Mouse (Mus musculus): ENCODE measurements around the gene Copb2. TPM values are rescaled to one million over a fixed set of nuclear protein-coding genes. Genes with fewer than 3 reads are reported as not detected.
A peak's percentile ranks its signal among the peaks of the same experiment; 100 is the strongest.

Gene Copb2
- polyA plus RNA-seq, 1 experiment from 2014 or later, result 70.7 TPM

DNA sequence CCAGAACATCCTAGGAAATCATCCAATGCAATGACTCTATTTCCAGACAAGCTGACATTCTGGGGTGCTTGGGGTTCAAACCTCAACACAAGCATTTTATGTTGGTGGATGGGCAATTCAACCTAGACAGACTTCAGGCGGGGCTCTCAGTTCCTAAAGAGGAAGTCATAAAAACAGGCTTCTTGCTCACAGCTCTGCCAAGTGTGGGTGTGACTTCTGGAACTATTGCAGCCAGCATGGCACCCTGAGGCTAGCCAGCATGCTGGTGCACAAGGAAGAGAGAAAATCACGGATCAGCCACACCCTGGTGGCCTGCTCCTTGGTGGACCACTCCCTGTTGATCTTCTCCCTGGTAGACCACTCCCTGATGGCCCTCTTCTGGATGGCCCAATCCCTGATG is 32.5 kb upstream of the Copb2 start:
- 41% methylated on average over 2 of the region's 2 CpGs for WGBS (ENCODE audit: insufficient replicate concordance)

GRCm38 (mm10) chr9:98534675-98535280 is 28.7 kb upstream of the Copb2 start:
- no peak for DNase-seq
- no peak overlapping the region for H3K4me2 ChIP-seq (ENCODE audit: low read depth, low read length)

More for the DNA sequence above, 32.5 kb upstream of the Copb2 start:
- H3K27me3 ChIP-seq (ENCODE audit: insufficient read depth, low read length), result no peaks in the 10 kb centered on the region
- no peak overlapping the region for H3K27ac ChIP-seq (ENCODE audit: low read depth)
- H3K4me1 ChIP-seq (ENCODE audit: insufficient read depth), result peaks cover 3% of the 10 kb centered on the region; the same call in 1 of the 2 replicates
- H3K4me2 ChIP-seq (ENCODE audit: low read depth, low read length), result no peak overlapping the region
- no peak for DNase-seq
- TF ChIP-seq EP300 (IDR thresholded peaks at IDR 0.05; ENCODE audit: low read depth) (no peak), CTCF (IDR thresholded peaks at IDR 0.05; ENCODE audit: low read depth) (no peak)
- H3K4me3 ChIP-seq (ENCODE audit: low read depth, low read length), result no peak overlapping the region
- H3K36me3 ChIP-seq (replicated peaks; ENCODE audit: insufficient read depth, low read length), result no peaks in the 10 kb centered on the region
- H3K9me3 ChIP-seq (ENCODE audit: low read length), result no peaks in the 10 kb centered on the region
- H3K9ac ChIP-seq (replicated peaks), result no peak overlapping the region
- no peak for ATAC-seq

DNA sequence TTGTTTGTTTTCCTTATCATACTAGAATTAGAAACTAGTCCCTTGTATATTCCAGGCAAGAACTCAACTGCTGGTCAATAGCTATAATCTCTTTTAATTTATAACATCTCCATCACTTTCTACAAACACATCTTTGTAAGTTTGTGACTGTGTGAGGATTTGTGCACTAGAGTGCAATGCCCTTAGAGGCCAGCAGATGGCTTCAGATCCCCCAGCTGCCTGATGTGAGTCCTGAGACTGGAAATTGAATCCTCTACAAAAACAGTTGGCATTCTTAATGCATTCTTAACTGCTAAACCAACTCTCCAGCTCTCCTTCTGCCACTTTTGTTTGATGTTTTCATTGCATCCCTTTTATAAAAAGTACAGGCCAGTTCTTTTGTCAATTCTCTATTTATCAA is 27.8 kb upstream of the Copb2 start:
- Histone ChIP-seq H3K4me2 (ENCODE audit: low read depth, low read length) (no peak overlapping the region), H3K4me3 (ENCODE audit: low read depth, low read length) (no peak overlapping the region), H3K27me3 (ENCODE audit: insufficient read depth, low read length) (no peaks in the 10 kb centered on the region), H3K9me3 (ENCODE audit: low read length) (no peaks in the 10 kb centered on the region), H3K27ac (ENCODE audit: low read depth) (no peak overlapping the region), H3K9ac (replicated peaks) (no peak overlapping the region), H3K4me1 (ENCODE audit: insufficient read depth) (peaks cover 3% of the 10 kb centered on the region; the same call in 1 of the 2 replicates), H3K36me3 (replicated peaks; ENCODE audit: insufficient read depth, low read length) (no peaks in the 10 kb centered on the region)
- ATAC-seq (no peak), DNase-seq (no peak)
- TF ChIP-seq CTCF (IDR thresholded peaks at IDR 0.05; ENCODE audit: low read depth), result peak; percentile 52
- TF ChIP-seq EP300 (IDR thresholded peaks at IDR 0.05; ENCODE audit: low read depth), result no peak

More at GRCm38 (mm10) chr9:98534675-98535280, 28.7 kb upstream of the Copb2 start:
- WGBS (ENCODE audit: insufficient replicate concordance), result 54% methylated on average over 4 of the region's 4 CpGs
- H3K27ac ChIP-seq (ENCODE audit: low read depth), result no peak overlapping the region
- TF ChIP-seq CTCF (IDR thresholded peaks at IDR 0.05; ENCODE audit: low read depth), result no peak
- no peak for TF ChIP-seq EP300 (IDR thresholded peaks at IDR 0.05; ENCODE audit: low read depth)
- no peaks in the 10 kb centered on the region for H3K9me3 ChIP-seq (ENCODE audit: low read length)
- no peak for ATAC-seq
- H3K4me3 ChIP-seq (ENCODE audit: low read depth, low read length), result no peak overlapping the region
- H3K9ac ChIP-seq (replicated peaks), result no peak overlapping the region
- H3K4me1 ChIP-seq (ENCODE audit: insufficient read depth), result peaks cover 3% of the 10 kb centered on the region; the same call in 1 of the 2 replicates
- no peaks in the 10 kb centered on the region for H3K36me3 ChIP-seq (replicated peaks; ENCODE audit: insufficient read depth, low read length)
- H3K27me3 ChIP-seq (ENCODE audit: insufficient read depth, low read length), result no peaks in the 10 kb centered on the region

- Histone ChIP-seq H3K27me3 (ENCODE audit: insufficient read depth, low read length) (no peaks in the 10 kb centered on the region), H3K36me3 (replicated peaks; ENCODE audit: insufficient read depth, low read length) (no peaks in the 10 kb centered on the region), H3K4me1 (ENCODE audit: insufficient read depth) (peaks cover 3% of the 10 kb centered on the region; the same call in 1 of the 2 replicates), H3K4me3 (ENCODE audit: low read depth, low read length) (no peak overlapping the region), H3K27ac (ENCODE audit: low read depth) (no peak overlapping the region), H3K9ac (replicated peaks) (no peak overlapping the region), H3K9me3 (ENCODE audit: low read length) (no peaks in the 10 kb centered on the region), H3K4me2 (ENCODE audit: low read depth, low read length) (no peak overlapping the region)
- no peak for DNase-seq
- WGBS (ENCODE audit: insufficient replicate concordance), result 49% methylated on average over 13 of the region's 13 CpGs
- no peak for ATAC-seq
- TF ChIP-seq EP300 (IDR thresholded peaks at IDR 0.05; ENCODE audit: low read depth) (no peak), CTCF (IDR thresholded peaks at IDR 0.05; ENCODE audit: low read depth) (no peak)
These were observed 25.4 kb upstream of the Copb2 start for GRCm38 (mm10) chr9:98538017-98538712.

GRCm38 (mm10) chr9:98538713-98539360 is 24.7 kb upstream of the Copb2 start:
- Histone ChIP-seq H3K36me3 (replicated peaks; ENCODE audit: insufficient read depth, low read length) (no peaks in the 10 kb centered on the region), H3K4me3 (ENCODE audit: low read depth, low read length) (no peak overlapping the region), H3K27ac (ENCODE audit: low read depth) (no peak overlapping the region), H3K27me3 (ENCODE audit: insufficient read depth, low read length) (no peaks in the 10 kb centered on the region), H3K4me2 (ENCODE audit: low read depth, low read length) (no peak overlapping the region), H3K9me3 (ENCODE audit: low read length) (no peaks in the 10 kb centered on the region), H3K4me1 (ENCODE audit: insufficient read depth) (peaks cover 3% of the 10 kb centered on the region; the same call in 1 of the 2 replicates), H3K9ac (replicated peaks) (no peak overlapping the region)
- ATAC-seq (0 out of 2 replicates have a peak, but pooled peaks have one; percentile 33), DNase-seq (peak; percentile 56)
- TF ChIP-seq EP300 (IDR thresholded peaks at IDR 0.05; ENCODE audit: low read depth) (no peak), CTCF (IDR thresholded peaks at IDR 0.05; ENCODE audit: low read depth) (peak; percentile 90)
- 5% methylated on average over 13 of the region's 13 CpGs for WGBS (ENCODE audit: insufficient replicate concordance)

GRCm38 (mm10) chr9:98544042-98544441 is 19.5 kb upstream of the Copb2 start:
- no peaks in the 10 kb centered on the region for H3K4me1 ChIP-seq (ENCODE audit: insufficient read depth)
- H3K27ac ChIP-seq (ENCODE audit: low read depth), result no peak overlapping the region
- no peak for DNase-seq
- H3K4me2 ChIP-seq (ENCODE audit: low read depth, low read length), result no peak overlapping the region
- WGBS (ENCODE audit: insufficient replicate concordance), result 74% methylated on average over 3 of the region's 3 CpGs
- no peak overlapping the region for H3K4me3 ChIP-seq (ENCODE audit: low read depth, low read length)
- H3K9ac ChIP-seq (replicated peaks), result no peak overlapping the region
- H3K27me3 ChIP-seq (ENCODE audit: insufficient read depth, low read length), result no peaks in the 10 kb centered on the region
- no peaks in the 10 kb centered on the region for H3K9me3 ChIP-seq (ENCODE audit: low read length)
- TF ChIP-seq CTCF (IDR thresholded peaks at IDR 0.05; ENCODE audit: low read depth) (no peak), EP300 (IDR thresholded peaks at IDR 0.05; ENCODE audit: low read depth) (no peak)
- no peaks in the 10 kb centered on the region for H3K36me3 ChIP-seq (replicated peaks; ENCODE audit: insufficient read depth, low read length)
- no peak for ATAC-seq

Data from liver, postnatal 0 days (tissue).